ENCODE assay signal across 25 mouse cellular contexts in the genomic region with DNA sequence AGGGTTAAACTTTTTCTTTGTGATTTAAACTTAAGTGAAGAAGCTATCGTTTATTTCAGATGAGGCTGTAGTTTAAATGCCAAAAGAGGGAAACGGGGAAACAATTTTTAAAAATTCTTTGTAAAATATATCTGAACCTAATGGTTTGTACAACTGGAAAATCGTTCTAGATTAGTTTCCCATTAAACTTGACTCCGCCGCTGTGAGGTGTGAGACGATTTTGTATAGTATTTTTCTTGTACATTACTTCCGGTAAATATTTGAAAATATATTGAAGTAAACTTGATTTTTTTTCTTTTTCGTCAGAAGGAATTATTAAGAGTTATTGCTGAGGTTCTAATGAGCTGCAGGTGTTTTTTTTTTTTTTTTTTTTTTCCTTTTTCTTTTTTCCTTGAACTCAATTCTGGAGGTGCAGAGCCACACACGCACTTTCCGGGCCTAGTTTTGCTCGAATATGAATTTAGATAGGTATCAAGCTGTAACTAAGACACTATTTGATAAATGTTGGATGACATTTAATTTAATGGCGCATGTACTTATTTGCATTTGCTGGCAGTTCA. TPM values are rescaled to one million over a fixed set of nuclear protein-coding genes. Genes with fewer than 3 reads are reported as not detected.
DNase-seq lines count a peak whose midpoint lies in the region; ATAC-seq and TF ChIP-seq lines count a peak whose summit lies in the region.
"Had no signal": no experiment of that assay in that cellular context is flagged by ENCODE, and none has a peak within 500 bp of the region (broad histone marks: within the 10 kb centered on the region; RNA-seq: fewer than 3 reads in every experiment).

No protein-coding gene starts in this region.

- no peaks in the 10 kb centered on the region for H3K36me3 ChIP-seq in midbrain, embryonic 11.5 days (ENCODE audit: control insufficient read depth, insufficient read depth, low read length)
- no peaks in the 10 kb centered on the region for H3K36me3 ChIP-seq in midbrain, postnatal 0 days (ENCODE audit: insufficient read depth, low read length)
- H3K36me3 ChIP-seq in embryonic facial prominence, embryonic 11.5 days (replicated peaks; ENCODE audit: control insufficient read depth, insufficient read depth, low read depth, low read length): no peaks in the 10 kb centered on the region
- no peaks in the 10 kb centered on the region for H3K36me3 ChIP-seq in forebrain, embryonic 16.5 days (ENCODE audit: control insufficient read depth, insufficient read depth)
- H3K36me3 ChIP-seq in neural tube, embryonic 13.5 days: no peaks in the 10 kb centered on the region
- H3K36me3 ChIP-seq: embryonic facial prominence, embryonic 13.5 days; limb, embryonic 15.5 days had no signal

- H3K4me1 ChIP-seq in midbrain, embryonic 11.5 days (ENCODE audit: control insufficient read depth, insufficient read depth, low read length): peaks cover 25% of the 10 kb centered on the region
- H3K4me1 ChIP-seq in midbrain, postnatal 0 days (ENCODE audit: insufficient read depth, low read length): no peaks in the 10 kb centered on the region
- peaks cover 6% of the 10 kb centered on the region for H3K4me1 ChIP-seq in embryonic facial prominence, embryonic 11.5 days (ENCODE audit: control insufficient read depth, insufficient read depth, low read length)
- H3K4me1 ChIP-seq in forebrain, embryonic 16.5 days (replicated peaks; ENCODE audit: control insufficient read depth, insufficient read depth, low read length): peaks cover 32% of the 10 kb centered on the region
- H3K4me1 ChIP-seq in neural tube, embryonic 13.5 days (replicated peaks): peaks cover 36% of the 10 kb centered on the region

- H3K4me3 ChIP-seq in midbrain, embryonic 11.5 days (ENCODE audit: low read depth, low read length): peak overlapping the region; percentile 50; the same call in 1 of the 2 replicates
- no peak overlapping the region for H3K4me3 ChIP-seq in midbrain, postnatal 0 days (ENCODE audit: low read depth, low read length)
- no peak overlapping the region for H3K4me3 ChIP-seq in embryonic facial prominence, embryonic 11.5 days (ENCODE audit: low read depth, low read length)
- peak overlapping the region; percentile 9 for H3K4me3 ChIP-seq in forebrain, embryonic 16.5 days (replicated peaks; ENCODE audit: low read length)
- H3K4me3 ChIP-seq in neural tube, embryonic 13.5 days: peak overlapping the region; percentile 38; the same call in 1 of the 2 replicates
- H3K4me3 ChIP-seq: myocyte had no signal

- peaks cover 60% of the 10 kb centered on the region for H3K27me3 ChIP-seq in midbrain, embryonic 11.5 days (ENCODE audit: control insufficient read depth, insufficient read depth, low read length)
- H3K27me3 ChIP-seq in midbrain, postnatal 0 days (ENCODE audit: insufficient read depth, low read length): peaks cover 68% of the 10 kb centered on the region
- peaks cover 56% of the 10 kb centered on the region for H3K27me3 ChIP-seq in embryonic facial prominence, embryonic 11.5 days (ENCODE audit: control insufficient read depth, insufficient read depth, low read length)
- peaks cover 12% of the 10 kb centered on the region for H3K27me3 ChIP-seq in forebrain, embryonic 16.5 days (replicated peaks; ENCODE audit: control insufficient read depth, insufficient read depth, low read length)
- H3K27me3 ChIP-seq in neural tube, embryonic 13.5 days: peaks cover 90% of the 10 kb centered on the region
- H3K27me3 ChIP-seq: CH12.LX had no signal

- no peaks in the 10 kb centered on the region for H3K9me3 ChIP-seq in midbrain, embryonic 11.5 days (ENCODE audit: control insufficient read depth, low read length)
- H3K9me3 ChIP-seq in midbrain, postnatal 0 days (ENCODE audit: low read length): no peaks in the 10 kb centered on the region
- H3K9me3 ChIP-seq in embryonic facial prominence, embryonic 11.5 days (replicated peaks; ENCODE audit: control insufficient read depth, low read length): no peaks in the 10 kb centered on the region
- no peaks in the 10 kb centered on the region for H3K9me3 ChIP-seq in forebrain, embryonic 16.5 days (ENCODE audit: control insufficient read depth, low read length)
- no peaks in the 10 kb centered on the region for H3K9me3 ChIP-seq in neural tube, embryonic 13.5 days
- H3K9me3 ChIP-seq: embryonic facial prominence, embryonic 13.5 days; limb, embryonic 15.5 days had no signal

- H3K9ac ChIP-seq in midbrain, embryonic 11.5 days (ENCODE audit: low read length): no peak overlapping the region
- no peak overlapping the region for H3K9ac ChIP-seq in midbrain, postnatal 0 days (replicated peaks; ENCODE audit: low read length, poor library complexity, severe bottlenecking)
- no peak overlapping the region for H3K9ac ChIP-seq in embryonic facial prominence, embryonic 11.5 days (replicated peaks; ENCODE audit: low read length)
- no peak overlapping the region for H3K9ac ChIP-seq in forebrain, embryonic 16.5 days (replicated peaks; ENCODE audit: low read depth, low read length)
- no peak overlapping the region for H3K9ac ChIP-seq in neural tube, embryonic 13.5 days
- H3K9ac ChIP-seq: limb, embryonic 15.5 days had no signal

- TF ChIP-seq CTCF in midbrain, postnatal 0 days (IDR thresholded peaks at IDR 0.05): no peak

- peak; percentile 90 for DNase-seq in midbrain, embryonic 11.5 days (ENCODE audit: low spot score, missing footprints)
- no peak for DNase-seq in midbrain, postnatal 0 days (ENCODE audit: low spot score)
- peak; percentile 35 for DNase-seq in embryonic facial prominence, embryonic 11.5 days (ENCODE audit: low spot score)
- DNase-seq in adrenal gland, adult 18-20 months (ENCODE audit: low spot score in 2 of 2): no peak
- no peak for DNase-seq in lung, adult 18-20 months
- DNase-seq: cerebellum, adult 9-11 months; gastrocnemius, postnatal 14 days; heart, adult 18-20 months; kidney, adult 11 months; kidney, postnatal 10 days; lung, postnatal 10 days; right cerebral cortex, postnatal 14 days; thymus, postnatal 36 days had no signal

- H3K4me2 ChIP-seq in midbrain, embryonic 11.5 days: peak overlapping the region; percentile 70
- H3K4me2 ChIP-seq in midbrain, postnatal 0 days (ENCODE audit: low read depth, low read length, poor library complexity, severe bottlenecking): no peak overlapping the region
- H3K4me2 ChIP-seq in embryonic facial prominence, embryonic 11.5 days (ENCODE audit: low read depth, low read length): no peak overlapping the region
- no peak overlapping the region; the same call in 1 of the 2 replicates for H3K4me2 ChIP-seq in forebrain, embryonic 16.5 days (ENCODE audit: low read length)
- peak overlapping the region; percentile 30 for H3K4me2 ChIP-seq in neural tube, embryonic 13.5 days
- H3K4me2 ChIP-seq: limb, embryonic 15.5 days had no signal

- H3K27ac ChIP-seq in midbrain, embryonic 11.5 days (ENCODE audit: low read depth, low read length): no peak overlapping the region
- no peak overlapping the region for H3K27ac ChIP-seq in midbrain, postnatal 0 days (ENCODE audit: low read depth, low read length)
- H3K27ac ChIP-seq in embryonic facial prominence, embryonic 11.5 days (replicated peaks; ENCODE audit: low read depth, low read length): no peak overlapping the region
- no peak overlapping the region for H3K27ac ChIP-seq in forebrain, embryonic 16.5 days (ENCODE audit: low read length)
- H3K27ac ChIP-seq in neural tube, embryonic 13.5 days (replicated peaks): no peak overlapping the region
- H3K27ac ChIP-seq: embryonic facial prominence, embryonic 13.5 days; limb, embryonic 15.5 days had no signal

- 15% methylated on average over 12 of the region's 12 CpGs for WGBS in midbrain, embryonic 11.5 days
- 12% methylated on average over 12 of the region's 12 CpGs for WGBS in midbrain, postnatal 0 days
- 23% methylated on average over 12 of the region's 12 CpGs for WGBS in embryonic facial prominence, embryonic 11.5 days
- 16% methylated on average over 12 of the region's 12 CpGs for WGBS in forebrain, embryonic 16.5 days
- 8% methylated on average over 12 of the region's 12 CpGs for WGBS in neural tube, embryonic 13.5 days

- ATAC-seq in midbrain, embryonic 11.5 days (ENCODE audit: low FRiP score): no peak
- no peak for ATAC-seq in midbrain, postnatal 0 days (ENCODE audit: low FRiP score)
- no peak for ATAC-seq in embryonic facial prominence, embryonic 11.5 days (replicated peaks; ENCODE audit: insufficient number of reproducible peaks, low FRiP score, low TSS enrichment, low read depth)
- no peak for ATAC-seq in forebrain, embryonic 16.5 days
- no peak for ATAC-seq in neural tube, embryonic 13.5 days (ENCODE audit: low read depth)
- no peak for ATAC-seq in activated CD4-positive, CD25-positive, alpha-beta regulatory T cell, adult 4 months

RNA-seq across cellular contexts. Expression of gene Sp8, which starts 4.8 kb away (rescaled TPM):
- polyA plus RNA-seq in midbrain, embryonic 11.5 days (2014; fragmentation: Nextera tagmentation; extraction: Ambion mirVana): 8.7 and 9.3 TPM in 2 replicates
- total RNA-seq in midbrain, postnatal 0 days (2014; rRNA removed): 1.9 and 2.7 TPM in 2 replicates
- polyA plus RNA-seq in midbrain, postnatal 0 days (2015; fragmentation: Nextera tagmentation; extraction: Ambion mirVana): 0.90 and 1.8 TPM in 2 replicates
- polyA plus RNA-seq in embryonic facial prominence, embryonic 11.5 days (2014; fragmentation: Nextera tagmentation; extraction: Ambion mirVana): 6.6 and 6.8 TPM in 2 replicates
- 11.8 and 12.0 TPM in 2 replicates for polyA plus RNA-seq in forebrain, embryonic 16.5 days (2015; fragmentation: Nextera tagmentation; extraction: Ambion mirVana)
- 4.0 and 4.1 TPM in 2 replicates for polyA plus RNA-seq in neural tube, embryonic 13.5 days (2015; fragmentation: Nextera tagmentation; extraction: Ambion mirVana)
- total RNA-seq in adrenal gland, adult 18-20 months (2021): not detected
- not detected for polyA plus RNA-seq in activated CD4-positive, CD25-positive, alpha-beta regulatory T cell, adult 4 months (2017; shearing (Covaris generic))
- total RNA-seq: CH12.LX; gastrocnemius, postnatal 14 days; heart, adult 18-20 months; megakaryocyte, adult 5-6 weeks had no signal
- polyA plus RNA-seq: heart, postnatal 0 days; liver, embryonic 16.5 days; spleen, adult 2 months; stomach, embryonic 14.5 days had no signal

Comparison
In these comparisons a context has a peak if more than half of its experiments do, and no peak if none do; other contexts are left out.
1. DNase-seq: peak in midbrain, embryonic 11.5 days (single experiment) and embryonic facial prominence, embryonic 11.5 days (single experiment); none in midbrain, postnatal 0 days (single experiment), adrenal gland, adult 18-20 months (0 of 2) and lung, adult 18-20 months (0 of 2).
2. H3K4me2 ChIP-seq: peak in midbrain, embryonic 11.5 days (single experiment) and neural tube, embryonic 13.5 days (single experiment); none in midbrain, postnatal 0 days (single experiment), embryonic facial prominence, embryonic 11.5 days (single experiment) and forebrain, embryonic 16.5 days (single experiment).
3. H3K4me3 ChIP-seq: peak in midbrain, embryonic 11.5 days (single experiment), forebrain, embryonic 16.5 days (single experiment) and neural tube, embryonic 13.5 days (single experiment); none in midbrain, postnatal 0 days (single experiment) and embryonic facial prominence, embryonic 11.5 days (single experiment).